Mouse (Mus musculus) cortical plate, adult 2 months (tissue): ENCODE measurements around the gene Ldlrap1.

Experiments used
- CTCF ChIP-seq: fragments of 200-500 bp; IDR thresholded peaks from 2 replicates; pipeline ENCODE4 v1.5.1; 2011; ENCODE audit warnings: mild to moderate bottlenecking, control low read depth, low read length; ENCODE audit not compliant: insufficient read depth; ENCODE audit errors: extremely low read depth
- POLR2A ChIP-seq: fragments of 200-500 bp; IDR thresholded peaks from 2 replicates; pipeline ENCODE4 v1.6.1; 2011; ENCODE audit warnings: mild to moderate bottlenecking, low read length, control low read depth; ENCODE audit not compliant: insufficient read depth; ENCODE audit errors: extremely low read depth

GRCm38 (mm10) chr4:134774126-134774525 is 6.3 kb upstream of the Ldlrap1 start:
- TF ChIP-seq CTCF, result no peak
- no peak for TF ChIP-seq POLR2A
